9 mouse cellular contexts compared by ENCODE assay signal in genomic region chr17:48119656-48120055, GRCm38 (mm10). TPM values are rescaled to one million over a fixed set of nuclear protein-coding genes. Genes with fewer than 3 reads are reported as not detected.
DNase-seq lines count a peak whose midpoint lies in the region; ATAC-seq and TF ChIP-seq lines count a peak whose summit lies in the region.
"Had no signal": no experiment of that assay in that cellular context is flagged by ENCODE, and none has a peak within 500 bp of the region (broad histone marks: within the 10 kb centered on the region; RNA-seq: fewer than 3 reads in every experiment).

No protein-coding gene starts in this region.

- H3K27ac ChIP-seq in lung, postnatal 0 days (ENCODE audit: low read length), result no peak overlapping the region

- ATAC-seq in granulocyte monocyte progenitor cell, adult 5-6 weeks (replicated peaks; ENCODE audit: poor library complexity, severe bottlenecking), result peak; percentile 76
- ATAC-seq in lung, postnatal 0 days, result peak; percentile 48; the same call in 1 of the 2 replicates

- H3K27me3 ChIP-seq in lung, postnatal 0 days (replicated peaks; ENCODE audit: insufficient read depth, low read length), result no peaks in the 10 kb centered on the region

- no peak overlapping the region for H3K9ac ChIP-seq in lung, postnatal 0 days (replicated peaks; ENCODE audit: low read depth)

- TF ChIP-seq EP300 in lung, postnatal 0 days (IDR thresholded peaks at IDR 0.05), result no peak

- peak; percentile 54 to 67 for DNase-seq in CD8-positive naive resting alpha-beta T cell, adult 2 months (ENCODE audit: low read depth in 2 of 2, low spot score in 2 of 2)
- peak; percentile 57 for DNase-seq in adrenal gland, adult 8-10 months
- peak; percentile 81 for DNase-seq in embryo, embryonic 11 days
- peak; percentile 21 for DNase-seq in large intestine, adult 2 months (ENCODE audit: low read depth, low spot score)
- DNase-seq in lung, postnatal 0 days (ENCODE audit: low spot score), result peak; percentile 67
- DNase-seq in retina, postnatal 7 days (ENCODE audit: low read depth, low spot score), result peak; percentile 68
- peak; percentile 78 for DNase-seq in urinary bladder, postnatal 25 days (ENCODE audit: low spot score)

- WGBS in large intestine, adult 2 months, result 23% methylated on average over 3 of the region's 3 CpGs
- 29% methylated on average over 3 of the region's 3 CpGs for WGBS in lung, postnatal 0 days

- no peaks in the 10 kb centered on the region for H3K4me1 ChIP-seq in lung, postnatal 0 days (ENCODE audit: insufficient read depth, low read depth, low read length)

- peak; percentile 90 for TF ChIP-seq CTCF in lung, postnatal 0 days (IDR thresholded peaks at IDR 0.05)

- no peaks in the 10 kb centered on the region for H3K9me3 ChIP-seq in lung, postnatal 0 days (ENCODE audit: low read length)

- no peaks in the 10 kb centered on the region for H3K36me3 ChIP-seq in lung, postnatal 0 days (ENCODE audit: insufficient read depth, low read length)

- no peak overlapping the region for H3K4me2 ChIP-seq in lung, postnatal 0 days (replicated peaks; ENCODE audit: low read depth, low read length)

- H3K4me3 ChIP-seq in lung, postnatal 0 days (ENCODE audit: low read depth, low read length), result no peak overlapping the region

RNA-seq across cellular contexts. Expression of gene 9830107B12Rik, which starts 26.4 kb away (rescaled TPM):
- under 1 TPM in 1 of 4 experiments, not detected in 3; 0.22 TPM for total RNA-seq in adrenal gland, adult 8-10 months (2022)
- total RNA-seq in granulocyte monocyte progenitor cell, adult 5-6 weeks (2014; fragmentation: Nextera tagmentation), result 0.75 TPM in 1 of 2 replicates, not detected in the other
- total RNA-seq in granulocyte monocyte progenitor cell, adult 5-6 weeks (2017), result 0.88 and 1.3 TPM in 2 replicates
- polyA plus RNA-seq in large intestine, adult 2 months (2012; rRNA removed), result 0.07 and 0.23 TPM in 2 replicates
- 0.12 and 0.32 TPM in 2 replicates for polyA plus RNA-seq in lung, postnatal 0 days (2015; fragmentation: Nextera tagmentation; extraction: Ambion mirVana)
- polyA plus RNA-seq: heart, embryonic 16.5 days had no signal

RNA-seq across cellular contexts. Expression of gene 1700067P10Rik, which starts 30.5 kb away (rescaled TPM):
- not detected for total RNA-seq in adrenal gland, adult 8-10 months (2022)
- total RNA-seq in granulocyte monocyte progenitor cell, adult 5-6 weeks (2014; fragmentation: Nextera tagmentation), result not detected in 2 replicates
- not detected in 2 replicates for total RNA-seq in granulocyte monocyte progenitor cell, adult 5-6 weeks (2017)
- polyA plus RNA-seq in large intestine, adult 2 months (2012; rRNA removed), result not detected in 2 replicates
- polyA plus RNA-seq in lung, postnatal 0 days (2015; fragmentation: Nextera tagmentation; extraction: Ambion mirVana), result not detected in 2 replicates
- polyA plus RNA-seq: heart, embryonic 16.5 days had no signal

RNA-seq across cellular contexts. Expression of gene A530064D06Rik, which starts 47.4 kb away (rescaled TPM):
- total RNA-seq in adrenal gland, adult 8-10 months (2022), result under 1 TPM in 1 of 4 experiments, not detected in 3; 0.34 TPM
- total RNA-seq in granulocyte monocyte progenitor cell, adult 5-6 weeks (2014; fragmentation: Nextera tagmentation), result 1.2 TPM in 1 of 2 replicates, not detected in the other
- 0.30 and 1.2 TPM in 2 replicates for total RNA-seq in granulocyte monocyte progenitor cell, adult 5-6 weeks (2017)
- polyA plus RNA-seq in large intestine, adult 2 months (2012; rRNA removed), result 0.38 and 0.46 TPM in 2 replicates
- 0.52 and 0.80 TPM in 2 replicates for polyA plus RNA-seq in lung, postnatal 0 days (2015; fragmentation: Nextera tagmentation; extraction: Ambion mirVana)

Comparison
In these comparisons a context has a peak if more than half of its experiments do, and no peak if none do; other contexts are left out.
1. DNase-seq: peak in every context shown above with its lines; median percentile 81 in embryo, embryonic 11 days; 78 in urinary bladder, postnatal 25 days; 68 in retina, postnatal 7 days; 67 in lung, postnatal 0 days; 60 in CD8-positive naive resting alpha-beta T cell, adult 2 months; 57 in adrenal gland, adult 8-10 months; 21 in large intestine, adult 2 months.